Mouse (Mus musculus) large intestine, adult 2 months (tissue): ENCODE data around the gene Hs1bp3. TPM values are rescaled to one million over a fixed set of nuclear protein-coding genes. Genes with fewer than 3 reads are reported as not detected.

ENCODE experiments used
- DNase-seq: peaks from one replicate; pipeline ENCODE4 v3.0.0-alpha.2; 2012; ENCODE audit warnings: low read depth, low spot score
- WGBS: fragments of 180-500 bp; shearing (Covaris S2); methylation state at CpG from one replicate; pipeline ENCODE4 v1.1.7; 2018; 5-methylcytosine and 5-hydroxymethylcytosine counted together
- polyA plus RNA-seq: library from polyadenylated mRNA; depleted of rRNA; stranded (reverse); fragments of >200 nt; gene quantifications from 2 replicates; pipeline ENCODE4 v1.2.3, GENCODE M21; 2012; rRNA removed

Hs1bp3 gene
- polyA plus RNA-seq, 1 experiment = 12.6 TPM

DNA sequence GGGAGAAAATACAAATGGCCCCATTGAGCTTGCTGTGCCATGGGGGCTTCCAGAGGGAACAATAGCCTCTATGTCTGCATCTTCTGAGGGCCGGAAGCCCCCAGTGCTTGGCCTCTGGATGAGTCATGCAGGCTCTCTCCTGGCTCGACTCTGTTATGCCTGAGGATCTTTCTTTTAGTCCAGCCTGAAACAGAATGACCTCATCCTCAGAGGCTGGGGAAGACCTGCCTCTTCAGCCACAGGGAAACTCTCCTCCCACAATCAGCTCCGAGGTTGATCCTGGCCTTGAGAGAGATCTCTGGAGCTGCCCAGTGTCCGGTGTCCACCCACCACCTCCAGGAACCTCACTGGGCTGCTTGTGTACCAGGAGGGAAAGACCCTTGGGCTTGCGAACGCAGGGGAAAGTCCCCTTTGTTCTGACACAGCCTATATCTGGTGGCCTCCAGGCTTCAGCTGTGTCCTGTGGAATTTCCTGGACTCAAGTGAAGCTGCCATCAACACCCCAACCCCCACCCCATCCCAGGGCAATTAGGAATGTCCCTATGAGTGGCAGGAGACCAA lies 73.3 kb downstream of the Hs1bp3 start:
- 50% methylated on average over 6 of the region's 6 CpGs for WGBS

GRCm38 (mm10) chr12:8387281-8387680 lies 74.0 kb downstream of the Hs1bp3 start:
- DNase-seq = no peak
- 79% methylated on average over 1 of the region's 1 CpGs for WGBS

More for the DNA sequence above, 73.3 kb downstream of the Hs1bp3 start:
- DNase-seq = no peak

DNA sequence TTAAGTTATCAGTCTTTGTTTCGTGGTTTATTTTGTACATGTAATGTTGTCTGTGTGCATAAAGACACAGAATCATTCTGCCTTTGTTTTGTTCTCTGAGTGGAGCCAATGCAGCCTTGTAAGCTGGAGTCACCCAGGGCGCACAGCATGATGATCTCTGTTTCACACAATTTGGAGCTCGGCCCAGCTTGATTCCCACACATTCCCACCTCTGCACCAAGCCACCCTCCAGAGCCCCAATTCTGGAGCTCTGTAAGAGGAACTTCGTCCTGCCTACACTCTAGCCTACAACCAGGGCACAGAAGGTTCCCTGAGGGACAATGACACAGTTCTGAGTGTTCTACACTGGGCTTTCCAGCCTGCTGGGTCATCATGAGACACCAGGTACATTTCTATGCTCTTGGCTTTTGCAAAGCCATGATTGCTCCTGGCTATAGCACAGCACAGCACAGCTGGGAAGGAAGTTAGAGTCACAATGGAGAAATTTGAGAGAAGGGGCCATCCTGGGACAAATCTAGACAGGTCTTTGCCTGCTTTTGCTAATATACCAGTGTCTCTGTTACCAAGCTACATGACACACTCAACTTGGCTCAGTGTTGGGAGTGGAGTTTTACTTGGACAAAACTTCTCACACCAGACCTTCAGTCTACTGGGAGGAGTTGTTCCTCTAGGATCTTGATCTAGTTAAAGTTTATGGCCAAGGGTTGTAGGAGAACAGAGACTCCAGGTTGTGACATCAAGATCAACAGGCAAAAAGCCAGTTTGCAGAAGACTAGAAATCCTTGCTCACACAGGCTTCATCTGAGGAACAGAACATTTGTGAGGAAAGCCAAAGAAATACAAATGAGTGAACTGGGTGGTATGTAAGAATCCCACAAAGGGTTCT lies 75.5 kb downstream of the Hs1bp3 start:
- WGBS = 93% methylated on average over 4 of the region's 4 CpGs

GRCm38 (mm10) chr12:8393226-8393625 lies 80.0 kb downstream of the Hs1bp3 start:
- DNase-seq = no peak
- WGBS = 78% methylated on average over 5 of the region's 5 CpGs

More for the DNA sequence above, 75.5 kb downstream of the Hs1bp3 start:
- no peak for DNase-seq

Other genes with a start within 250 kb of the Hs1bp3 start
- 39.6 and 45.1 TPM in 2 replicates for gene Ldah, start 105.3 kb upstream of the Hs1bp3 start, polyA plus RNA-seq
- gene Gdf7, start 11.5 kb upstream of the Hs1bp3 start, polyA plus RNA-seq = 0.05 TPM in 1 of 2 replicates, not detected in the other
- gene Rhob, start 186.6 kb downstream of the Hs1bp3 start, polyA plus RNA-seq = 106 and 134 TPM in 2 replicates